Mouse (Mus musculus) midbrain, embryonic 12.5 days (tissue): ENCODE data around the gene Eomes. TPM values are rescaled to one million over a fixed set of nuclear protein-coding genes. Genes with fewer than 3 reads are reported as not detected.
A peak's percentile ranks its signal among the peaks of the same experiment; 100 is the strongest.

Source experiments
- ATAC-seq: fragments of 200-750 bp; cut with Nextera tagmentation; 2 replicates; pipeline ENCODE4 v1.8.0; 2017; ENCODE audit warnings: low read depth, moderate TSS enrichment, moderate library complexity; ENCODE audit not compliant: low FRiP score
- H3K27ac ChIP-seq: fragments of 300-500 bp; sonication (generic); replicated peaks from 2 replicates; pipeline ENCODE4 v1.5.1; 2016; ENCODE audit warnings: mild to moderate bottlenecking
- H3K27me3 ChIP-seq: fragments of 300-500 bp; sonication (generic); 2 replicates; pipeline ENCODE4 v1.6.1; 2016; ENCODE audit warnings: mild to moderate bottlenecking
- H3K36me3 ChIP-seq: fragments of 300-500 bp; sonication (generic); 2 replicates; pipeline ENCODE4 v1.6.1; 2016
- H3K4me1 ChIP-seq: fragments of 300-500 bp; sonication (generic); 2 replicates; pipeline ENCODE4 v1.6.1; 2016
- H3K4me2 ChIP-seq: fragments of 300-500 bp; sonication (generic); replicated peaks from 2 replicates; pipeline ENCODE4 v1.6.1; 2016; ENCODE audit warnings: mild to moderate bottlenecking, moderate library complexity
- H3K4me3 ChIP-seq: fragments of 300-500 bp; sonication (generic); 2 replicates; pipeline ENCODE4 v1.5.1; 2016; ENCODE audit warnings: mild to moderate bottlenecking
- H3K9ac ChIP-seq: fragments of 300-500 bp; sonication (generic); replicated peaks from 2 replicates; pipeline ENCODE4 v1.6.1; 2016; ENCODE audit warnings: mild to moderate bottlenecking, moderate library complexity
- H3K9me3 ChIP-seq: fragments of 300-500 bp; sonication (generic); 2 replicates; pipeline ENCODE4 v1.6.1; 2016; ENCODE audit warnings: mild to moderate bottlenecking
- WGBS: fragments of 180-500 bp; shearing (Covaris S2); methylation state at CpG from one replicate; pipeline ENCODE4 v1.1.7; 2016; 5-methylcytosine and 5-hydroxymethylcytosine counted together
- polyA plus RNA-seq: library from polyadenylated mRNA; unstranded; fragments of >200 nt; fragmentation: Nextera tagmentation; extraction: Ambion mirVana; gene quantifications from 2 replicates; pipeline ENCODE4 v1.2.1, GENCODE M21; 2016

Eomes gene
- polyA plus RNA-seq, 1 experiment from 2014 or later: 0.85 TPM

- peaks cover 27% of the 10 kb centered on the region for H3K4me1 ChIP-seq
- H3K4me3 ChIP-seq: peak overlapping the region; percentile 24
- under 1% methylated on average over 33 of the region's 33 CpGs for WGBS
- no peak for ATAC-seq
- no peaks in the 10 kb centered on the region for H3K9me3 ChIP-seq
- H3K4me2 ChIP-seq: peak overlapping the region; percentile 39
- peaks cover 87% of the 10 kb centered on the region for H3K27me3 ChIP-seq
- no peak overlapping the region for H3K9ac ChIP-seq
- H3K36me3 ChIP-seq: no peaks in the 10 kb centered on the region
- no peak overlapping the region for H3K27ac ChIP-seq
These were observed 1.2 kb upstream of the Eomes start for GRCm38 (mm10) chr9:118476766-118477271.

- H3K36me3 ChIP-seq: no peaks in the 10 kb centered on the region
- H3K4me3 ChIP-seq: peak overlapping the region; percentile 24
- peaks cover 87% of the 10 kb centered on the region for H3K27me3 ChIP-seq
- peak overlapping the region; percentile 39 for H3K4me2 ChIP-seq
- no peak overlapping the region for H3K27ac ChIP-seq
- H3K9me3 ChIP-seq: no peaks in the 10 kb centered on the region
- WGBS: 2% methylated on average over 31 of the region's 31 CpGs
- no peak overlapping the region for H3K9ac ChIP-seq
- H3K4me1 ChIP-seq: peaks cover 27% of the 10 kb centered on the region
- ATAC-seq: peak; percentile 23; the same call in 1 of the 2 replicates
These were observed 606 bp upstream of the Eomes start for GRCm38 (mm10) chr9:118477281-118477931.

- WGBS: 0% methylated on average over 18 of the region's 29 CpGs
- ATAC-seq: peak; percentile 41; the same call in 1 of the 2 replicates
- peak overlapping the region; percentile 37 for H3K4me3 ChIP-seq
- H3K4me2 ChIP-seq: peak overlapping the region; percentile 54
- H3K27ac ChIP-seq: no peak overlapping the region
- H3K36me3 ChIP-seq: no peaks in the 10 kb centered on the region
- peaks cover 27% of the 10 kb centered on the region for H3K4me1 ChIP-seq
- H3K9me3 ChIP-seq: no peaks in the 10 kb centered on the region
- peaks cover 88% of the 10 kb centered on the region for H3K27me3 ChIP-seq
- H3K9ac ChIP-seq: no peak overlapping the region
These were observed 436 bp downstream of the Eomes start for GRCm38 (mm10) chr9:118478458-118478838.

- Histone ChIP-seq H3K27me3 (peaks cover 93% of the 10 kb centered on the region), H3K36me3 (no peaks in the 10 kb centered on the region), H3K4me3 (peak overlapping the region; percentile 37), H3K9ac (no peak overlapping the region; the same call in 1 of the 2 replicates), H3K4me2 (peak overlapping the region; percentile 54), H3K4me1 (peaks cover 27% of the 10 kb centered on the region), H3K27ac (no peak overlapping the region), H3K9me3 (no peaks in the 10 kb centered on the region)
- under 1% methylated on average over 86 of the region's 87 CpGs for whole genome bisulfite sequencing
- peak; percentile 52; the same call in 1 of the 2 replicates for ATAC-seq
These were observed 961 bp downstream of the Eomes start for GRCm38 (mm10) chr9:118478839-118479507.

- no peak for ATAC-seq
- peaks cover 27% of the 10 kb centered on the region for H3K4me1 ChIP-seq
- no peaks in the 10 kb centered on the region for H3K9me3 ChIP-seq
- 1% methylated on average over 23 of the region's 23 CpGs for WGBS
- H3K27me3 ChIP-seq: peaks cover 95% of the 10 kb centered on the region
- H3K9ac ChIP-seq: no peak overlapping the region
- H3K36me3 ChIP-seq: no peaks in the 10 kb centered on the region
- H3K27ac ChIP-seq: no peak overlapping the region
- peak overlapping the region; percentile 54 for H3K4me2 ChIP-seq
- H3K4me3 ChIP-seq: peak overlapping the region; percentile 37
These were observed 1.7 kb downstream of the Eomes start for GRCm38 (mm10) chr9:118479508-118480291.

- no peaks in the 10 kb centered on the region for H3K9me3 ChIP-seq
- H3K36me3 ChIP-seq: no peaks in the 10 kb centered on the region
- WGBS: 2% methylated on average over 14 of the region's 14 CpGs
- H3K4me2 ChIP-seq: no peak overlapping the region
- H3K4me3 ChIP-seq: no peak overlapping the region
- no peak overlapping the region for H3K27ac ChIP-seq
- no peak overlapping the region for H3K9ac ChIP-seq
- ATAC-seq: no peak
- H3K4me1 ChIP-seq: peaks cover 27% of the 10 kb centered on the region
- peaks cover 95% of the 10 kb centered on the region for H3K27me3 ChIP-seq
These were observed 2.3 kb downstream of the Eomes start for GRCm38 (mm10) chr9:118480292-118480690.

GRCm38 (mm10) chr9:118482210-118482609 is 4.2 kb downstream of the Eomes start:
- Histone ChIP-seq H3K4me1 (peaks cover 27% of the 10 kb centered on the region), H3K36me3 (no peaks in the 10 kb centered on the region), H3K27ac (no peak overlapping the region), H3K4me2 (no peak overlapping the region), H3K9ac (no peak overlapping the region), H3K27me3 (peaks cover 98% of the 10 kb centered on the region), H3K9me3 (no peaks in the 10 kb centered on the region), H3K4me3 (no peak overlapping the region)
- WGBS: 81% methylated on average over 10 of the region's 10 CpGs
- ATAC-seq: no peak

- peaks cover 92% of the 10 kb centered on the region for H3K27me3 ChIP-seq
- H3K4me3 ChIP-seq: peak overlapping the region; percentile 12; the same call in 1 of the 2 replicates
- ATAC-seq: 0 out of 2 replicates have a peak, but pooled peaks have one; percentile 20
- H3K36me3 ChIP-seq: no peaks in the 10 kb centered on the region
- peak overlapping the region; percentile 34 for H3K4me2 ChIP-seq
- WGBS: under 1% methylated on average over 32 of the region's 32 CpGs
- no peak overlapping the region for H3K9ac ChIP-seq
- no peaks in the 10 kb centered on the region for H3K9me3 ChIP-seq
- peaks cover 29% of the 10 kb centered on the region for H3K4me1 ChIP-seq
- H3K27ac ChIP-seq: no peak overlapping the region
These were observed 8.5 kb downstream of the Eomes start for GRCm38 (mm10) chr9:118486361-118487095.

GRCm38 (mm10) chr9:118487096-118487395 is 9.0 kb downstream of the Eomes start:
- Histone ChIP-seq H3K4me2 (peak overlapping the region; percentile 34), H3K36me3 (no peaks in the 10 kb centered on the region), H3K27me3 (peaks cover 92% of the 10 kb centered on the region), H3K4me1 (peaks cover 29% of the 10 kb centered on the region), H3K27ac (no peak overlapping the region), H3K4me3 (peak overlapping the region; percentile 12; the same call in 1 of the 2 replicates), H3K9ac (no peak overlapping the region), H3K9me3 (no peaks in the 10 kb centered on the region)
- WGBS: 0% methylated on average over 9 of the region's 9 CpGs
- no peak for ATAC-seq

- H3K9me3 ChIP-seq: no peaks in the 10 kb centered on the region
- WGBS: under 1% methylated on average over 22 of the region's 22 CpGs
- H3K4me3 ChIP-seq: peak overlapping the region; percentile 28
- H3K4me1 ChIP-seq: peaks cover 29% of the 10 kb centered on the region
- H3K9ac ChIP-seq: no peak overlapping the region
- peak overlapping the region; percentile 51 for H3K4me2 ChIP-seq
- no peaks in the 10 kb centered on the region for H3K36me3 ChIP-seq
- no peak for ATAC-seq
- H3K27me3 ChIP-seq: peaks cover 89% of the 10 kb centered on the region
- H3K27ac ChIP-seq: no peak overlapping the region
These were observed 9.6 kb downstream of the Eomes start for GRCm38 (mm10) chr9:118487636-118488035.

GRCm38 (mm10) chr9:118488138-118488895 is 10.3 kb downstream of the Eomes start:
- Histone ChIP-seq H3K4me1 (peaks cover 29% of the 10 kb centered on the region), H3K27me3 (peaks cover 82% of the 10 kb centered on the region), H3K9me3 (no peaks in the 10 kb centered on the region), H3K4me3 (peak overlapping the region; percentile 28), H3K9ac (no peak overlapping the region), H3K27ac (no peak overlapping the region), H3K36me3 (no peaks in the 10 kb centered on the region), H3K4me2 (peak overlapping the region; percentile 51)
- ATAC-seq: 0 out of 2 replicates have a peak, but pooled peaks have one; percentile 25
- under 1% methylated on average over 28 of the region's 28 CpGs for WGBS
